Mouse (Mus musculus) G1E (cell line): ENCODE results near the gene Plaur. TPM values are rescaled to one million over a fixed set of nuclear protein-coding genes. Genes with fewer than 3 reads are reported as not detected.

Source experiments
- ATAC-seq: 2 replicates; pipeline ENCODE4 v1.8.0; 2016; ENCODE audit warnings: mild to moderate bottlenecking; ENCODE audit not compliant: insufficient number of reproducible peaks, poor library complexity, low FRiP score, severe bottlenecking; ENCODE audit errors: extremely low read depth
- DNase-seq: peaks from one replicate; pipeline ENCODE4 v3.0.0; 2012; ENCODE audit warnings: low spot score
- H3K27me3 ChIP-seq: 2 replicates; pipeline ENCODE4 v1.6.1; 2012; ENCODE audit warnings: mild to moderate bottlenecking, low read length, inconsistent platforms; ENCODE audit not compliant: insufficient read depth
- H3K36me3 ChIP-seq: replicated peaks from 2 replicates; pipeline ENCODE3; 2012; ENCODE audit warnings: mild to moderate bottlenecking, inconsistent platforms
- H3K4me1 ChIP-seq: 2 replicates; pipeline ENCODE4 v1.6.1; 2012; ENCODE audit warnings: low read depth, low read length, inconsistent platforms, mixed read lengths; ENCODE audit not compliant: insufficient read depth
- H3K4me3 ChIP-seq: 2 replicates; pipeline ENCODE4 v1.5.1; 2012; ENCODE audit warnings: low read depth, mild to moderate bottlenecking, inconsistent platforms, low read length, moderate library complexity, mixed read lengths
- H3K9me3 ChIP-seq: replicated peaks from 2 replicates; pipeline ENCODE4 v1.6.1; 2012; ENCODE audit warnings: inconsistent platforms
- CTCF ChIP-seq: IDR thresholded peaks from 2 replicates; pipeline ENCODE4 v1.5.1; 2012; ENCODE audit warnings: low read depth, low read length, inconsistent platforms, mixed read lengths
- GATA1 ChIP-seq: IDR thresholded peaks from 2 replicates; pipeline ENCODE4 v1.6.1; 2012; ENCODE audit warnings: borderline replicate concordance, low read length, inconsistent platforms, mixed read lengths
- GATA2 ChIP-seq: IDR thresholded peaks from 2 replicates; pipeline ENCODE4 v1.6.1; 2012; ENCODE audit warnings: low read depth, low read length, inconsistent platforms, borderline replicate concordance
- POLR2AphosphoS5 ChIP-seq: IDR thresholded peaks from 2 replicates; pipeline ENCODE4 v1.6.1; 2012; ENCODE audit warnings: low read depth, low read length, inconsistent platforms; ENCODE audit not compliant: insufficient replicate concordance
- TAL1 ChIP-seq: conservative IDR thresholded peaks from 2 replicates; pipeline ENCODE4 v1.6.1; 2012; ENCODE audit warnings: low read depth, low read length, inconsistent platforms, mixed read lengths
- polyA plus RNA-seq: library from polyadenylated mRNA; stranded (reverse); fragments of >175 nt; gene quantifications from 2 replicates; pipeline ENCODE4 v1.2.3, GENCODE M21; 2012
- total RNA-seq, 2 experiments: library from RNA; stranded (forward) in 1 of 2; stranded (reverse) in 1 of 2; fragments of 200-1000 nt in 1 of 2; fragments of >200 nt in 1 of 2; fragmentation: Nextera tagmentation in 1 of 2; gene quantifications; 2 replicates each; pipeline ENCODE4 v1.2.3; 2014 to 2017

The Plaur gene
- total and polyA plus RNA-seq, 3 experiments: 0.11 to 0.17 TPM; not detected in 1

GRCm38 (mm10) chr7:24454199-24454598 is 8.1 kb upstream of the Plaur start:
- peaks cover 9% of the 10 kb centered on the region for H3K27me3 ChIP-seq
- DNase-seq (no peak), ATAC-seq (no peak)
- TF ChIP-seq TAL1: no peak
- H3K36me3 ChIP-seq: no peaks in the 10 kb centered on the region
- H3K4me1 ChIP-seq: peaks cover 39% of the 10 kb centered on the region
- no peaks in the 10 kb centered on the region for H3K9me3 ChIP-seq
- no peak overlapping the region for H3K4me3 ChIP-seq

- peaks cover 17% of the 10 kb centered on the region for H3K27me3 ChIP-seq
- ATAC-seq: no peak
- TF ChIP-seq CTCF: no peak
- no peak for TF ChIP-seq GATA1
- no peak for TF ChIP-seq TAL1
- no peak for TF ChIP-seq POLR2AphosphoS5
- TF ChIP-seq GATA2: no peak
Observed at GRCm38 (mm10) chr7:24455726-24456125, 6.6 kb upstream of the Plaur start.

GRCm38 (mm10) chr7:24457726-24458370 is 4.4 kb upstream of the Plaur start:
- no peak overlapping the region for H3K4me3 ChIP-seq
- TF ChIP-seq GATA1 (no peak), CTCF (no peak), GATA2 (no peak), POLR2AphosphoS5 (no peak), TAL1 (no peak)
- ATAC-seq: no peak
- peaks cover 17% of the 10 kb centered on the region for H3K4me1 ChIP-seq
- H3K27me3 ChIP-seq: peaks cover 31% of the 10 kb centered on the region
- DNase-seq: no peak
- H3K36me3 ChIP-seq: no peaks in the 10 kb centered on the region
- no peaks in the 10 kb centered on the region for H3K9me3 ChIP-seq

More at GRCm38 (mm10) chr7:24455726-24456125, 6.6 kb upstream of the Plaur start:
- DNase-seq: no peak
- Histone ChIP-seq H3K9me3 (no peaks in the 10 kb centered on the region), H3K4me3 (no peak overlapping the region), H3K36me3 (no peaks in the 10 kb centered on the region), H3K4me1 (peaks cover 26% of the 10 kb centered on the region)

GRCm38 (mm10) chr7:24459440-24459839 is 2.8 kb upstream of the Plaur start:
- H3K4me3 ChIP-seq: no peak overlapping the region
- ATAC-seq: no peak
- no peak for TF ChIP-seq GATA2
- peaks cover 17% of the 10 kb centered on the region for H3K4me1 ChIP-seq
- no peaks in the 10 kb centered on the region for H3K9me3 ChIP-seq
- no peaks in the 10 kb centered on the region for H3K36me3 ChIP-seq
- no peak for DNase-seq
- H3K27me3 ChIP-seq: peaks cover 32% of the 10 kb centered on the region

GRCm38 (mm10) chr7:24459843-24460242 is 2.4 kb upstream of the Plaur start:
- ATAC-seq: no peak
- Histone ChIP-seq H3K9me3 (no peaks in the 10 kb centered on the region), H3K36me3 (no peaks in the 10 kb centered on the region), H3K4me3 (no peak overlapping the region), H3K4me1 (peaks cover 17% of the 10 kb centered on the region), H3K27me3 (peaks cover 33% of the 10 kb centered on the region)
- no peak for TF ChIP-seq GATA2
- no peak for TF ChIP-seq POLR2AphosphoS5
- no peak for TF ChIP-seq GATA1
- TF ChIP-seq TAL1: no peak
- TF ChIP-seq CTCF: no peak
- DNase-seq: no peak

GRCm38 (mm10) chr7:24461376-24462051 is 770 bp upstream of the Plaur start:
- ATAC-seq: no peak
- TF ChIP-seq CTCF (no peak), GATA2 (no peak), TAL1 (no peak), POLR2AphosphoS5 (no peak), GATA1 (no peak)

GRCm38 (mm10) chr7:24466835-24467234 is 4.6 kb downstream of the Plaur start:
- peaks cover 5% of the 10 kb centered on the region for H3K4me1 ChIP-seq
- peaks cover 21% of the 10 kb centered on the region for H3K27me3 ChIP-seq
- H3K36me3 ChIP-seq: no peaks in the 10 kb centered on the region
- no peak overlapping the region for H3K4me3 ChIP-seq
- no peak for ATAC-seq
- no peaks in the 10 kb centered on the region for H3K9me3 ChIP-seq
- DNase-seq: no peak
- TF ChIP-seq GATA2 (no peak), TAL1 (no peak)

More at GRCm38 (mm10) chr7:24461376-24462051, 770 bp upstream of the Plaur start:
- DNase-seq: no peak
- no peaks in the 10 kb centered on the region for H3K36me3 ChIP-seq
- H3K9me3 ChIP-seq: no peaks in the 10 kb centered on the region
- H3K4me3 ChIP-seq: no peak overlapping the region
- peaks cover 12% of the 10 kb centered on the region for H3K4me1 ChIP-seq
- peaks cover 37% of the 10 kb centered on the region for H3K27me3 ChIP-seq
